Mouse (Mus musculus): Measurements from ENCODE around the gene Ccdc152. TPM values are rescaled to one million over a fixed set of nuclear protein-coding genes. Genes with fewer than 3 reads are reported as not detected.
A peak's percentile ranks its signal among the peaks of the same experiment; 100 is the strongest.

Gene Ccdc152
- polyA plus RNA-seq, 1 experiment from 2014 or later: not detected

DNA sequence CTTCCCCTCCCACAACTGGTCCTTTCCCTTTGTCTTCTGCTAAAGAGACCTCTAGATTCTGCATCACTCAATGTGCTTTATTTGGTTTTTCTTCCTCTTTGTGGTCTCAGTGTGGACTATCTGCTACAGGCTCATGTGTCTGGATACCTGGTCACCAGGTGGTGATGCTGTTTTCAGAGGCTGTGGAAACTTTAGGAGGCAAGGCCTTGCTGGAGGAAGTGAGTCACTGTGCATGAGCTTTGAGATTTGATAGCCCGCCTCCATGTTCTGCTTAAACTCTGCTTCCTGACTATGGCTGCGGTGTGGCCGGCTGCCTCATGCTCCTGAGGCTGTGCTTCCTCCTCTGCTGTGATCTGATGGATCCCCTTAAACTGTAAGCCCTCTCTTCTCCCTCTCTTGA, 12.9 kb downstream of the Ccdc152 start:
- H3K36me3 ChIP-seq (ENCODE audit: control insufficient read depth, insufficient read depth, low read length): no peaks in the 10 kb centered on the region
- ATAC-seq (ENCODE audit: insufficient read depth, low FRiP score, low TSS enrichment) (no peak), DNase-seq (ENCODE audit: low spot score) (no peak)
- H3K27me3 ChIP-seq (ENCODE audit: control insufficient read depth, insufficient read depth, low read length): no peaks in the 10 kb centered on the region
- no peak overlapping the region for H3K9ac ChIP-seq (ENCODE audit: low read length)
- H3K27ac ChIP-seq (ENCODE audit: low read depth, low read length): no peak overlapping the region
- H3K4me2 ChIP-seq (ENCODE audit: low read depth): no peak overlapping the region
- H3K4me3 ChIP-seq (ENCODE audit: low read depth, low read length): no peak overlapping the region
- WGBS: 95% methylated on average over 3 of the region's 3 CpGs
- H3K4me1 ChIP-seq (ENCODE audit: control insufficient read depth, insufficient read depth, low read length): no peaks in the 10 kb centered on the region
- H3K9me3 ChIP-seq (ENCODE audit: control insufficient read depth, low read length): no peaks in the 10 kb centered on the region

DNA sequence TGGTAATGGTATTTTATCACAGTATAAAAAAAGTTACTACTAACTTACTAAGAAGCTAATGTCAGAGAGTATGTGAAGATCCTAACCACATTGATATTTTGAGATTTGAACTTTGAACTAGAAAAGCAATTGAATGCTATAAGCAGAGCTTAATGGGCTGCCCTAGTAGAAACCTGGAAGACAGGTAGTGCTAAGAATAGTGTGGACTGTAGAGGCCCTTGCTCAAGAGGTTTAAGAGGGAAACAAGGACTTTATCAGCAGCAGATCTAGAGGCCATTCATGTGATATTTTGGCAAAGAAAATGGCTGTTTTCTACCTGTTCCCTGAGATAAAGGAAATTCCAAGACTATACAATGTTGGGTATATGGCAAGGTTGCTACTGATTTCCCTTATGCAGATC, 17.3 kb downstream of the Ccdc152 start:
- H3K27me3 ChIP-seq (ENCODE audit: control insufficient read depth, insufficient read depth, low read length): no peaks in the 10 kb centered on the region
- ATAC-seq (ENCODE audit: insufficient read depth, low FRiP score, low TSS enrichment) (no peak), DNase-seq (ENCODE audit: low spot score) (no peak)
- H3K4me1 ChIP-seq (ENCODE audit: control insufficient read depth, insufficient read depth, low read length): no peaks in the 10 kb centered on the region
- no peak overlapping the region for H3K4me2 ChIP-seq (ENCODE audit: low read depth)
- H3K9me3 ChIP-seq (ENCODE audit: control insufficient read depth, low read length): no peaks in the 10 kb centered on the region
- no peak overlapping the region for H3K27ac ChIP-seq (ENCODE audit: low read depth, low read length)
- no peak overlapping the region for H3K4me3 ChIP-seq (ENCODE audit: low read depth, low read length)
- no peak overlapping the region for H3K9ac ChIP-seq (ENCODE audit: low read length)
- no peaks in the 10 kb centered on the region for H3K36me3 ChIP-seq (ENCODE audit: control insufficient read depth, insufficient read depth, low read length)

DNA sequence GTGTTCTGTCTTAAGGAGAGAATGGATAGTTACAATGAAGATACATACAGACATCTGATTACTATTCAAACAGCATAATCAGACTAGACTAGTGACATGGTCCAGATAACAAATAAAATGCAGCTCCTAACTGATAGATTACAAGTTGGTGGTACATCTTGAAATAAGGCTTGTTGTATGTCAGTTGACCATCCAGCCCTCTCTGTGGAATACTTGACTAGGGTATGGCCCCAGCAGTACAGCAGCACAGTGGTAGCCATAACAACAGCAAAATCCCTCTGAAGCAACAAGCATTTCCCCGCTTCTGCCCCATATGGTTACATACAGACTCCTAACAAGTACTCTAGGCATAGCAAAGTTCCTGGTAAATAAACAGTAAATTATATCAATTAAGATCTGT, 21.6 kb downstream of the Ccdc152 start:
- no peak for DNase-seq (ENCODE audit: low spot score)
- ATAC-seq (ENCODE audit: insufficient read depth, low FRiP score, low TSS enrichment): no peak
- H3K9ac ChIP-seq (ENCODE audit: low read length): no peak overlapping the region
- no peaks in the 10 kb centered on the region for H3K36me3 ChIP-seq (ENCODE audit: control insufficient read depth, insufficient read depth, low read length)
- no peak overlapping the region for H3K4me2 ChIP-seq (ENCODE audit: low read depth)
- H3K27me3 ChIP-seq (ENCODE audit: control insufficient read depth, insufficient read depth, low read length): no peaks in the 10 kb centered on the region
- H3K9me3 ChIP-seq (ENCODE audit: control insufficient read depth, low read length): no peaks in the 10 kb centered on the region
- no peaks in the 10 kb centered on the region for H3K4me1 ChIP-seq (ENCODE audit: control insufficient read depth, insufficient read depth, low read length)
- H3K4me3 ChIP-seq (ENCODE audit: low read depth, low read length): no peak overlapping the region
- 92% methylated on average over 1 of the region's 1 CpGs for WGBS
- H3K27ac ChIP-seq (ENCODE audit: low read depth, low read length): no peak overlapping the region

DNA sequence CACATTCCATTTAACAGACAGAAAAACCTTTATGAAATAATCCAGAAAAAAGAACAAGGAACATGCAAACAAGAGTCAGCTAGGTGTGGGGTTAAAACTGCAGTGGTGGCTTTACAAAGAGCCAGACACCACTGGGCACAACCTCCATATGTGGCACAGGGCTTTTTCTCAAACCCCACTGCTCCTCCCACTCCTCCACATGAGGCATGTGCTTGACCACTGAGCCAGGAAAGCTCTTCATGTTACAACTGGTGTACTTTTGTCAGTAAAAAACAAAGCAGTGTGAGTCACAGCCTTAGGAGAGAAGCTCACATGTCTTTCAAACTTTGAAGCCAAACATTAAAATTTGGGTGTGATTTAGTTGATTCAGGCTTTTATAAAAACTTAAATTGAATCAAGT, 22.1 kb downstream of the Ccdc152 start:
- ATAC-seq (ENCODE audit: insufficient read depth, low FRiP score, low TSS enrichment) (no peak), DNase-seq (ENCODE audit: low spot score) (no peak)
- Histone ChIP-seq H3K9me3 (ENCODE audit: control insufficient read depth, low read length) (no peaks in the 10 kb centered on the region), H3K36me3 (ENCODE audit: control insufficient read depth, insufficient read depth, low read length) (no peaks in the 10 kb centered on the region), H3K9ac (ENCODE audit: low read length) (no peak overlapping the region), H3K4me2 (ENCODE audit: low read depth) (no peak overlapping the region), H3K27ac (ENCODE audit: low read depth, low read length) (no peak overlapping the region), H3K4me1 (ENCODE audit: control insufficient read depth, insufficient read depth, low read length) (no peaks in the 10 kb centered on the region), H3K4me3 (ENCODE audit: low read depth, low read length) (no peak overlapping the region), H3K27me3 (ENCODE audit: control insufficient read depth, insufficient read depth, low read length) (no peaks in the 10 kb centered on the region)

DNA sequence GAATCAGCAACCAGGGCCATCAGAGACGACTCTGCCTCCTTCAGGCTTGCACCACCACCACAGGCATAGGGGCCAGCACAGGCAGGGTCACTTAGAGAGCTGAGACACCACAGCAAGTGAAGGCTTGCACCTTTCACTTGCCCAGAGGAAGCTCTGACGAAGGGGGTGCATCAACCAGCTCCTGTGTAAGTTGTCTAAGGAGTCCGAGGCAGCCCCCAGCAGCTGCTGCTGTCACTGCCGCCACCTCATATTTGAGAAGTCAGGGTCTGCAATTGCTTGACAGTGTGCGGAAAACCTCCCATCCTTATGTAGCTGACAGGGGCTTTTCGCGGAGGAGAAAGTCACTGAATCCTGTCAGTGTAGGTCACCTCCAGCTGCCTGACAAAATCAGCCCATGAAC, 24.1 kb downstream of the Ccdc152 start:
- Histone ChIP-seq H3K36me3 (ENCODE audit: control insufficient read depth, insufficient read depth, low read length) (no peaks in the 10 kb centered on the region), H3K9me3 (ENCODE audit: control insufficient read depth, low read length) (no peaks in the 10 kb centered on the region), H3K4me1 (ENCODE audit: control insufficient read depth, insufficient read depth, low read length) (no peaks in the 10 kb centered on the region), H3K9ac (ENCODE audit: low read length) (no peak overlapping the region), H3K27ac (ENCODE audit: low read depth, low read length) (no peak overlapping the region), H3K4me2 (ENCODE audit: low read depth) (no peak overlapping the region), H3K4me3 (ENCODE audit: low read depth, low read length) (no peak overlapping the region), H3K27me3 (ENCODE audit: control insufficient read depth, insufficient read depth, low read length) (no peaks in the 10 kb centered on the region)
- WGBS: 83% methylated on average over 7 of the region's 7 CpGs
- ATAC-seq (ENCODE audit: insufficient read depth, low FRiP score, low TSS enrichment) (no peak), DNase-seq (ENCODE audit: low spot score) (no peak)

DNA sequence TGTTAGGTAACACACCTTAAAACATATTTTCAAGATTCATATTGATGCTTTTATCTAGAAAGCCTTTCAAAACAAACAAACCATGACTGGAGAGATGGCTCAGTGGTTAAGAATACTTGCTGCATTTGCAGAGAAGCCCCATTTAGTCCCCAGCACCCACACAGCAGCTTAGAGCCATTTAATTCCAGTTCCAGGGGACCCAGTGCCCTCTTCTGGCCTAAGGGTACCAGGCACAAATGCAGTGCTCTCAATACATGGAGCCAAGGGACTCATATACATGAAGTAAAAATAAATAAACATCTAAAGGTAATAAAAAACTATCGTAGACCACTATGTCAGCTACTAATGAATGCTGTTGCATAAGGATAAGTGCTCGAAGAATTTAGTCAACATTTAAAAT, 25.9 kb downstream of the Ccdc152 start:
- 95% methylated on average over 2 of the region's 2 CpGs for WGBS

DNA sequence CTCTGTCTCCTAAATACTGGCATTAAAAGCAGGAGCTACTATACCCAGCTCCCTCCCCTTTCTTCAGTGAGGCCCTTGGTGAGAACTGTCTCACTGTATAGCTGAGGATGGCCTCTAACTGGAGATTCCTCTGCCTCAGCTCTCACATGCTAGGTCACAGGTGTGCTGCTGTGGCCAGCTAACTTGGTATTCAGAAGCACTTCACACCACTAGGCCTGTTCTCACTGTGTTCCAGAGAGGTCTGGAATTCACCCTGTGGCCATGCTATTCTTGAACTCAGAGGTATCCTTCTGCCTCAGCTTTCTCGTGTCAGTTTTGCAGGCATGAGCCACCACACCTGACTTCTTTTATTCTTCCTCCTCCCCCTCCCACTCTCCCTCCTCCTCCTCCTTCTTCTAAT, 30.1 kb downstream of the Ccdc152 start:
- no peaks in the 10 kb centered on the region for H3K9me3 ChIP-seq (ENCODE audit: control insufficient read depth, low read length)
- H3K9ac ChIP-seq (ENCODE audit: low read length): no peak overlapping the region
- WGBS: 72% methylated on average over 1 of the region's 1 CpGs
- H3K4me2 ChIP-seq (ENCODE audit: low read depth): no peak overlapping the region
- H3K36me3 ChIP-seq (ENCODE audit: control insufficient read depth, insufficient read depth, low read length): no peaks in the 10 kb centered on the region
- ATAC-seq (ENCODE audit: insufficient read depth, low FRiP score, low TSS enrichment): no peak
- H3K27ac ChIP-seq (ENCODE audit: low read depth, low read length): no peak overlapping the region
- no peaks in the 10 kb centered on the region for H3K4me1 ChIP-seq (ENCODE audit: control insufficient read depth, insufficient read depth, low read length)
- no peak overlapping the region for H3K4me3 ChIP-seq (ENCODE audit: low read depth, low read length)
- no peak for DNase-seq (ENCODE audit: low spot score)
- H3K27me3 ChIP-seq (ENCODE audit: control insufficient read depth, insufficient read depth, low read length): no peaks in the 10 kb centered on the region

More for the DNA sequence above, 25.9 kb downstream of the Ccdc152 start:
- H3K36me3 ChIP-seq (ENCODE audit: control insufficient read depth, insufficient read depth, low read length): no peaks in the 10 kb centered on the region
- ATAC-seq (ENCODE audit: insufficient read depth, low FRiP score, low TSS enrichment): no peak
- no peak overlapping the region for H3K9ac ChIP-seq (ENCODE audit: low read length)
- no peak overlapping the region for H3K27ac ChIP-seq (ENCODE audit: low read depth, low read length)
- H3K4me3 ChIP-seq (ENCODE audit: low read depth, low read length): no peak overlapping the region
- no peaks in the 10 kb centered on the region for H3K4me1 ChIP-seq (ENCODE audit: control insufficient read depth, insufficient read depth, low read length)
- no peak for DNase-seq (ENCODE audit: low spot score)
- no peaks in the 10 kb centered on the region for H3K27me3 ChIP-seq (ENCODE audit: control insufficient read depth, insufficient read depth, low read length)
- no peak overlapping the region for H3K4me2 ChIP-seq (ENCODE audit: low read depth)
- no peaks in the 10 kb centered on the region for H3K9me3 ChIP-seq (ENCODE audit: control insufficient read depth, low read length)

DNA sequence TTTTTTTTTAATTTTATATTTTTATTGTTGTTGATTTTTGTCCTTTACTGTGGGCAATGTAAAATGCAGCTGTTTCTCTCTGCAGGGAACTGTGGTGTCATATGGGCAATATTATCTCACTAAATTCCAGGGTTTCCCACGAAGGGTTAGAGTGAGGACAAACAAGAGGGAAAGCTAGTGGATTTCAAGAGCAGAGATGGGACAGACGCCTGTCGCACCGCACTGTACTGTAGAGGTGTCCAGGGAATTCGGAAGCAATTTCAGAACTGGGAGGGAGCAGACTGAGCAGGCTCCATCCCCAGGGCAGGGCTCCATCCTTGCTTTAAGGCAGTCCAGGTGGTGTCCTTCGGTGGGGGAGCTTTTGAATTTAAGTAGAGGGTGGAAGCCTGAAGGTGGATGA, 32.1 kb downstream of the Ccdc152 start:
- Histone ChIP-seq H3K27ac (ENCODE audit: low read depth, low read length) (no peak overlapping the region), H3K4me1 (ENCODE audit: control insufficient read depth, insufficient read depth, low read length) (no peaks in the 10 kb centered on the region), H3K27me3 (ENCODE audit: control insufficient read depth, insufficient read depth, low read length) (no peaks in the 10 kb centered on the region), H3K9me3 (ENCODE audit: control insufficient read depth, low read length) (no peaks in the 10 kb centered on the region), H3K4me2 (ENCODE audit: low read depth) (peak overlapping the region; percentile 29), H3K36me3 (ENCODE audit: control insufficient read depth, insufficient read depth, low read length) (no peaks in the 10 kb centered on the region), H3K9ac (ENCODE audit: low read length) (no peak overlapping the region), H3K4me3 (ENCODE audit: low read depth, low read length) (peak overlapping the region; percentile 6)
- WGBS: 33% methylated on average over 6 of the region's 6 CpGs
- no peak for DNase-seq (ENCODE audit: low spot score)
- peak; percentile 45; the same call in 1 of the 2 replicates for ATAC-seq (ENCODE audit: insufficient read depth, low FRiP score, low TSS enrichment)

DNA sequence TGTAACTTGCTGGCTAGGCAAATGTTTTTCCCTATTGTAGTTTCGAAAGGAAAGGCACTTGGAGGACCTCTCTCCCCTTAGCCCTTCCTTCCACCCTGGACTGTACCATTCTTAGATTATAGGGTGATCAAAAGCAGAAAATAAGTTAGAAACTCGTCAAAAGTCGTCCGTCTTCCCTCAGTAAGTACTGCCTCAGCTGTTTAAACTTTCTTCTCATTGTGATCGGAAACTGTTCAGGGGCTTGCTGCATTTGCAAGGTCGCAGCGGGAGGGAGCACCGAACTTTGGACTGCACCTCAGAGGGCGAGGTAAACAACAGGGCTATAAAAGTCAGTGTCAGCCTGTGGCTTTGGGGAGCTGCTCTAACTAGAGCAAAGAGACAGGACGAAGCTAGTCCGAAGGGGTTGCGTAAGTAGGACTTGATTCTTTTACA, 32.7 kb downstream of the Ccdc152 start:
- Histone ChIP-seq H3K27me3 (ENCODE audit: control insufficient read depth, insufficient read depth, low read length) (no peaks in the 10 kb centered on the region), H3K27ac (ENCODE audit: low read depth, low read length) (0 out of 2 replicates have a peak overlapping the region, but pooled peaks have one; percentile 49), H3K4me2 (ENCODE audit: low read depth) (peak overlapping the region; percentile 40), H3K9me3 (ENCODE audit: control insufficient read depth, low read length) (no peaks in the 10 kb centered on the region), H3K36me3 (ENCODE audit: control insufficient read depth, insufficient read depth, low read length) (no peaks in the 10 kb centered on the region), H3K9ac (ENCODE audit: low read length) (peak overlapping the region; percentile 56), H3K4me3 (ENCODE audit: low read depth, low read length) (peak overlapping the region; percentile 19), H3K4me1 (ENCODE audit: control insufficient read depth, insufficient read depth, low read length) (no peaks in the 10 kb centered on the region)
- DNase-seq (ENCODE audit: low spot score) (peak; percentile 77), ATAC-seq (ENCODE audit: insufficient read depth, low FRiP score, low TSS enrichment) (peak; percentile 85)
- WGBS: 1% methylated on average over 12 of the region's 12 CpGs
